Mouse (Mus musculus) kidney, embryonic 14.5 days (tissue): ENCODE data around the gene Prr7. TPM values are rescaled to one million over a fixed set of nuclear protein-coding genes. Genes with fewer than 3 reads are reported as not detected.

Experiments used
- ATAC-seq: fragments of 200-750 bp; cut with Nextera tagmentation; 2 replicates; pipeline ENCODE4 v1.8.0; 2017; ENCODE audit warnings: moderate number of reproducible peaks, mild to moderate bottlenecking, moderate TSS enrichment, moderate library complexity; ENCODE audit not compliant: low FRiP score, low TSS enrichment
- H3K27ac ChIP-seq: fragments of 300-500 bp; sonication (generic); 2 replicates; pipeline ENCODE4 v1.5.1; 2014; ENCODE audit warnings: low read depth, mild to moderate bottlenecking, low read length, moderate library complexity, mixed read lengths
- H3K27me3 ChIP-seq: fragments of 300-500 bp; sonication (generic); 2 replicates; pipeline ENCODE4 v1.6.1; 2014; ENCODE audit warnings: mild to moderate bottlenecking, low read length; ENCODE audit not compliant: control insufficient read depth, insufficient read depth
- H3K36me3 ChIP-seq: fragments of 300-500 bp; sonication (generic); 2 replicates; pipeline ENCODE4 v1.6.1; 2014; ENCODE audit warnings: low read length, mixed read lengths; ENCODE audit not compliant: control insufficient read depth, insufficient read depth
- H3K4me1 ChIP-seq: fragments of 300-500 bp; sonication (generic); 2 replicates; pipeline ENCODE4 v1.6.1; 2014; ENCODE audit warnings: low read length, mixed read lengths; ENCODE audit not compliant: control insufficient read depth, insufficient read depth
- H3K4me2 ChIP-seq: fragments of 300-500 bp; sonication (generic); replicated peaks from 2 replicates; pipeline ENCODE4 v1.6.1; 2014; ENCODE audit warnings: low read depth, mild to moderate bottlenecking, low read length
- H3K4me3 ChIP-seq: fragments of 300-500 bp; sonication (generic); 2 replicates; pipeline ENCODE4 v1.5.1; 2014; ENCODE audit warnings: mild to moderate bottlenecking, low read length
- H3K9ac ChIP-seq: fragments of 300-500 bp; sonication (generic); 2 replicates; pipeline ENCODE4 v1.6.1; 2014; ENCODE audit warnings: low read depth, mild to moderate bottlenecking, low read length, moderate library complexity
- H3K9me3 ChIP-seq: fragments of 300-500 bp; sonication (generic); 2 replicates; pipeline ENCODE4 v1.6.1; 2016; ENCODE audit warnings: low read length; ENCODE audit not compliant: control insufficient read depth
- WGBS: fragments of 180-500 bp; shearing (Covaris S2); extraction: QIAGEN DNeasy Blood & Tissue Kit; methylation state at CpG from one replicate; pipeline ENCODE4 v1.1.7; 2014; 5-methylcytosine and 5-hydroxymethylcytosine counted together
- polyA plus RNA-seq: library from polyadenylated mRNA; unstranded; fragments of >200 nt; fragmentation: Nextera tagmentation; extraction: Ambion mirVana; gene quantifications from 2 replicates; pipeline ENCODE4 v1.2.1, GENCODE M21; 2014

Prr7 gene
- 0.77 and 3.4 TPM in 2 replicates for polyA plus RNA-seq

DNA sequence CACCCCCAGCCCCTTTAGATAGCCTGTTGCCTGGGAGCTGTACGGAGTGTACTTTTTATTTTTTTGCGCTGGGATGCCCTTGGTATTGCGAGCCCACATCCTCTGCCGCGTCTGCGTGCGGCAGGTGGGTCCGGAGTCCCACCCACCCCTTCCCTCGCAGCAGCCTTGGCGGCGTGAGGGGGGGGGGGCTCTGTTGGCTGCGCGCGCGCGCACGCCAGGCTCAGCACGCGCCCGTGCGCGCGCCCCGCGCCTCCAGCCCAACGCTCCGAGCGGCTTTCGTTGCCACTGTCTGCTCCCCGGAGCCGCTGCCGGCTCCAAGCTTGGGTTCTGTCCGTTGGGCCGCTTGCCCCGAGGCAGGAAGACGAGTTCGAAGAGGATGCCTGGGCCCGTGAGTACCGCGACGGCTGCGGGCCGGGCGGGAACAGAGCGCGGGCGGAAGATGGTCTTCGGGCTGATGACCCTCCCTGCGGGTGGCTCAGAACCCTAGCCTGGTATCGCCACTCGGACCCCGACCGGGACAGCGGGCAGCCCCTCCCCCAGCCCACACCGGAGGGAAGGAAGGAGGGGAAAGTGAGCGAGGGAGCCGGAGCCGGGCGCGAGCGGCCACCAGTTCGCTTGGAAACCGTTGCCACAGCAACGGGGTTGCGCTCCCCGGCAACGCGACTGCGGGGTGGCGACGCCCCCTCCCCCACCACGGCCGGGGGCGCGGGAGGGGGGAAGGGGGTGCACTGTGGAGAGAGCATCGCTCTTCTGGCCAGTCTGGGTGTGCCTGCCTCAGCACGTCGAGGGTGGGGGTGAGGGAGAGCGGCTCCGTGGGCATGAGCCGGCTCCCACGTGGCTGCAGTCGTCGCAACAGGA is at the start of gene Prr7:
Gene Prr7, plus strand, starts transcription at position 241 of the 858 bp plus-strand sequence.
- WGBS = under 1% methylated on average over 79 of the region's 84 CpGs
- ATAC-seq = peak; percentile 57
- H3K27ac ChIP-seq = peak within 1 kb of the TSS; percentile 15; the same call in 1 of the 2 replicates

DNA sequence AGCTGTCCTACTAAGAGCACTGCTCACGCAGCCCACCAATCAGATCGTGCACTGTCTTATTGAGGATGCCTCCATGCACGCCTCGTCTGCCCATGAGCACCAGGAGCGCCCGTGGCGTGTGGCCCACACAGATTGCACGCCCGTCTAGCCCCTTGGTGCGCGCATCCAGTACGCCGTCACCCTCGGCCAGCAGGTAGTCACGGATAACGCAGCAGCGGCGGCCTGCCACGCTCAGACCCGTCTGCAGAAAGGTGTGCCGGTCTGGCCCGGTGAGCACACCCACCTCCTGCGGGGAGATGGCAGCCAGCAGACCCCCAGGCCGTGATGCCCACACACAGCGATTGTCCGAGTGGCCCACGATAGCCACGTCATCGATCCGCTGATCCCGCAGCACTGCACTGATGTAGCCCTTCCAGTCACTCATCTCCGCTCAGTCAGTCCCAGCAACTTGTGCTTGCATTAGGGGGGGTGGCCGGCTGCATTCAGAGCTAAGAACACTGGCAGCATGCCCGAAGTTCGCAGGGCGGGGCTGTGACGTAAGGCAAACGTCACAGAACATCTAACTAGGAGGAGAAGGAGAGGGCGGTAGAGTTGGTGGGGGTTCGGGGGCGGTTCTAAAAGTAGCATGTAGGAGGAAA is 49.2 kb upstream of the Prr7 start, which contains the start of gene Pfn3:
Gene Pfn3, minus strand, starts transcription at position 490 of the 638 bp plus-strand sequence.
- peak within 1 kb of the TSS; percentile 36 for H3K4me3 ChIP-seq
- 14% methylated on average over 41 of the region's 41 CpGs for WGBS
- H3K9me3 ChIP-seq = no peaks in the 10 kb centered on the region
- no peak within 1 kb of the TSS for H3K27ac ChIP-seq
- H3K4me2 ChIP-seq = peak within 1 kb of the TSS; percentile 64
- peak within 1 kb of the TSS; percentile 42; the same call in 1 of the 2 replicates for H3K9ac ChIP-seq
- 0 out of 2 replicates have a peak, but pooled peaks cover 8% of the 10 kb centered on the region for H3K4me1 ChIP-seq
- ATAC-seq = peak; percentile 61
- peaks cover 17% of the 10 kb centered on the region for H3K27me3 ChIP-seq
- no peaks in the 10 kb centered on the region for H3K36me3 ChIP-seq

More for the DNA sequence above, at the start of gene Prr7:
- Histone ChIP-seq H3K4me1 (peaks cover 9% of the 10 kb centered on the region; the same call in 1 of the 2 replicates), H3K36me3 (peaks cover 23% of the 10 kb centered on the region), H3K4me2 (peak within 1 kb of the TSS; percentile 98), H3K27me3 (no peaks in the 10 kb centered on the region), H3K4me3 (peak within 1 kb of the TSS; percentile 63), H3K9me3 (no peaks in the 10 kb centered on the region), H3K9ac (peak within 1 kb of the TSS; percentile 70)

DNA sequence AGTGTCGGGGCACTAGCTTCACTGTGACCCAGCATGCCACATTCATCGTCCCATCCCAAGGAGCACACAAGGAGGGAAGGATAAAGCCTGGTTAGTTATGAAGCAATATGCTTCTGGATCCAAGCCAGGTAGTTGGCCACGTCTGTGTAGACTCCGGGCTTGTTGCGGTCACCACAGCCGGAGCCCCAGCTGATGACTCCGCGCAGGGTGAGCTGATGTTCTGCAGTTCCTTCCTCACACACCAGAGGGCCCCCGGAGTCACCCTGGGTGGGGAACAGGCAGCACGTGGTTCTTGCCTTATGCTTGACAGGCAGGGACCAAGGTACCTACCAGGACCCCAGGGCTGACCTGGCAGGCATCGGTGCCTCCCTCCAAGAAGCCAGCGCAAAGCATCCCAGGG is 46.1 kb upstream of the Prr7 start:
- H3K27me3 ChIP-seq = peaks cover 39% of the 10 kb centered on the region
- no peak overlapping the region for H3K27ac ChIP-seq
- H3K4me1 ChIP-seq = 0 out of 2 replicates have a peak, but pooled peaks cover 14% of the 10 kb centered on the region
- no peak overlapping the region for H3K4me3 ChIP-seq
- no peaks in the 10 kb centered on the region for H3K9me3 ChIP-seq
- no peak overlapping the region for H3K4me2 ChIP-seq
- H3K9ac ChIP-seq = no peak overlapping the region
- no peaks in the 10 kb centered on the region for H3K36me3 ChIP-seq
- peak; percentile 54 for ATAC-seq
- WGBS = 12% methylated on average over 12 of the region's 12 CpGs

DNA sequence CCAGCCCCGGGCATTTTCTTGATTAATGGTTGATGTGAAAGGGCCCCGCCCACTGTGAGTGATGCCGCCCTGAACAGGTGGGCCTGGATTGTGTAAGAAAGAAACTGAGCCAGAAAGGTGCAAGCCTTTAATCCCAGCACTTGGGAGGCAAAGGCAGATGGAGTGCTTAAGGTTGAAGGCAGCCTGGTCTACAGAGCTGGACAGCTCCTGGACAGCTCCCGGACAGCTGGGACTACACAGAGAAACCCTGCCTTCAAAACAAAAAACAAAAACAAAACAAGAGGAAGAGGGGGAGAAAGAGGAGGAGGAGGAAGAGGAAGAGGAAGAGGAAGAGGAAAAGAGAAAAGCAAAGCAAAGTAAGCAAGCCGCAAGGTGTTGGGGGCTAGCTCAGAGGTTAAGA is 44.9 kb upstream of the Prr7 start:
- H3K27me3 ChIP-seq = peaks cover 37% of the 10 kb centered on the region
- 76% methylated on average over 5 of the region's 5 CpGs for WGBS

DNA sequence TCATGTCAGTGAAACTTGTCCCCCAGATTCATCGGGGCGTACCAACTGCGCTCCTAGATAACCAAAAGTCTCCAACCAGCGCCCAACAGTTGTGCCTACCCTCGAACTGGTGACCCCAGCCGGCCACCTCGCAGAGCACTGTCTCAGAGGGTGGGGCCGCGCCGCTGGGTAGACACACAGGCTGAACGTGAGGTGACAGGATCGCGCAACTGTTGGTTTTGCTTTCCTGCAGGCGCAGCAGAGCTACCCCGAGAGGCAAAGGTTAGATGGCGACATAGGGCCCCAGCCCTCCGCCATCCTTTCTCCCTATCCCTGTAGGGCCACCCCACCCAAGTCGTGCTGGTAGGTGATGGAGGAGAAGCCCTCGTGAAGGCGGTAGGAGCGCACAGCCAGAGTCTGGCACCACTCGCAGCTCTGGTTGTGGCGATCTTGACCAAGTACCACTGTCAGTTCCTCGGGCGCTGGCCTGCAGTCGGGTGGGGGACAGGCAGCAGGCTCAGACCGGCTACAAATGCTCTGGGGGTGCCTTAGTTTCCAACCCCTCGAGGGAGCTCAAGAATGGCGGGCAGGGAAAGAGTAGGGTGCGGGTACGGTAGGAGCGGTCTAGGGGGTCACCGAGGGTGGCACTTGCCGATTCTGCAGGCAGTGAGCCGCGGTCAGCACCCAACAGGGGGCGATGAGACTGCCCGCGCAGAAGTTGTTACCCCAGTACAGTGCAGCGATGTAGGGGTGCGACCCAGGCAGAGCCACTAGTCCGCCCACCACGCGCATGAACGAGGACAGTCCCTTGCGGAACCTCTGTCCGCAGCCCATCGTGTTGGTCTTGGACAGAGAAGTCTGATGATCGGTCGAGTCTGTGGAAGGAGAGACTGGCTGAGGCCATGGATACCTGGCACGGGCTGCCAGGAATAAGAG is 43.8 kb upstream of the Prr7 start:
- Histone ChIP-seq H3K36me3 (no peaks in the 10 kb centered on the region), H3K4me1 (0 out of 2 replicates have a peak, but pooled peaks cover 9% of the 10 kb centered on the region), H3K9ac (no peak overlapping the region), H3K9me3 (no peaks in the 10 kb centered on the region), H3K4me2 (no peak overlapping the region), H3K27ac (no peak overlapping the region), H3K27me3 (peaks cover 37% of the 10 kb centered on the region), H3K4me3 (0 out of 2 replicates have a peak overlapping the region, but pooled peaks have one; percentile 24)
- ATAC-seq = peak; percentile 7; the same call in 1 of the 2 replicates
- WGBS = 30% methylated on average over 51 of the region's 51 CpGs

More for the DNA sequence above, 44.9 kb upstream of the Prr7 start:
- Histone ChIP-seq H3K36me3 (no peaks in the 10 kb centered on the region), H3K4me1 (0 out of 2 replicates have a peak, but pooled peaks cover 14% of the 10 kb centered on the region), H3K27ac (no peak overlapping the region), H3K9ac (no peak overlapping the region), H3K9me3 (no peaks in the 10 kb centered on the region), H3K4me2 (no peak overlapping the region), H3K4me3 (no peak overlapping the region)
- no peak for ATAC-seq

DNA sequence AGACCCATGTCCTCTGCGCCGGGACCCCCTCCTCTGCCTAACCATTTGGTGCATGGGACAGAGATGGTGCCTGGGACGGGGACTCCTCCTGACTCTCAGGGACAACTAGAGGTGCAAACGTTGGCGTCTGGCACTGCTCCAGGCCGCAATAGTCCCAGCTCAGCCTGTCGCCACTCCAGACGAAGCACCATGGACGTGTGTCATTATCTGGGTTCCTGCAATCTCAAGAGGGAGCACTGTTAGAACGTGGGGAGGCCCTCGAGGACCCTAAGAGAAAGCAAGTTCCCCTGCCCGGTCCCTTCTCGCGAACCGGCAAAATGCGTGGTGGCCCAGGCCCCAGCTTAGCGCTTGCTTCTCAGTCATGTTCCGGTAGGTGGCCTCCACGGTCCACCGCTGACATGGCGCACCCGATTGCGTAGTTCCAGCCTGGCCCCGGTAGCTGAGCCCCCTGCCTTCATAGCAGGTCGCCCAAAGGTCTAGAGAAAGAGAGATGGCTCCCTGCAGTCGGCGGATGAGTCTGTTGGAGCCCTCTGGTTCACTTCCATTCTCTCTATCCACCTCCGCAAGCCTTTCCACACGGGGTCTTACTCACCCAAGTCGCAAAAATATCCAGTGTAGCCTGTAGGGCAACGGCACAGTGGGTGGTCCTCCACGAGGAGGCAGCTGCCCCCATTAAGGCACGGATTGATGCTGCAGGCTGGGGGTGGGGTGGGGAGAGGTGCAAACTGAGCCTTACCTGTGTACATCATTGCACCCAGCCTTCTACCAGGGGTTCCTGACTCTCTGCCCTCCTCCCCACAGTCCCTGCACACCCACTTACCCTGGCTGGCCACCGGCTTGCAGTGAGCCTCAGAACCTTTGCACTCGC is 42.9 kb upstream of the Prr7 start:
- Histone ChIP-seq H3K9ac (0 out of 2 replicates have a peak overlapping the region, but pooled peaks have one; percentile 29), H3K4me2 (no peak overlapping the region; the same call in 1 of the 2 replicates), H3K27me3 (peaks cover 37% of the 10 kb centered on the region), H3K27ac (no peak overlapping the region), H3K36me3 (no peaks in the 10 kb centered on the region), H3K4me3 (peak overlapping the region; percentile 24; the same call in 1 of the 2 replicates), H3K9me3 (no peaks in the 10 kb centered on the region), H3K4me1 (0 out of 2 replicates have a peak, but pooled peaks cover 9% of the 10 kb centered on the region)
- ATAC-seq = peak; percentile 58
- 12% methylated on average over 35 of the region's 35 CpGs for WGBS

GRCm38 (mm10) chr13:55426613-55427012 is 37.5 kb upstream of the Prr7 start, which contains the start of gene F12:
TSS of gene F12 (minus strand) at chr13:55426793.
- Histone ChIP-seq H3K9ac (no peak within 1 kb of the TSS), H3K27me3 (peaks cover 5% of the 10 kb centered on the region), H3K4me3 (no peak within 1 kb of the TSS), H3K9me3 (no peaks in the 10 kb centered on the region), H3K27ac (no peak within 1 kb of the TSS), H3K4me1 (no peaks in the 10 kb centered on the region), H3K4me2 (no peak within 1 kb of the TSS), H3K36me3 (no peaks in the 10 kb centered on the region)
- 89% methylated on average over 10 of the region's 10 CpGs for WGBS
- no peak for ATAC-seq
